Mouse (Mus musculus) ES-Bruce4 (cell line): ENCODE measurements around the gene Pifo.
A peak's percentile ranks its signal among the peaks of the same experiment; 100 is the strongest.

Source experiments
- CTCF ChIP-seq: IDR thresholded peaks from one replicate; pipeline ENCODE4 v1.8.1; 2011; ENCODE audit warnings: low read depth, low read length
- EP300 ChIP-seq: IDR thresholded peaks from 2 replicates; pipeline ENCODE4 v1.6.1; 2011; ENCODE audit warnings: low read depth, low read length; ENCODE audit not compliant: insufficient read depth
- POLR2A ChIP-seq: IDR thresholded peaks from one replicate; pipeline ENCODE4 v1.8.1; 2011; ENCODE audit warnings: low read length; ENCODE audit not compliant: insufficient read depth

DNA sequence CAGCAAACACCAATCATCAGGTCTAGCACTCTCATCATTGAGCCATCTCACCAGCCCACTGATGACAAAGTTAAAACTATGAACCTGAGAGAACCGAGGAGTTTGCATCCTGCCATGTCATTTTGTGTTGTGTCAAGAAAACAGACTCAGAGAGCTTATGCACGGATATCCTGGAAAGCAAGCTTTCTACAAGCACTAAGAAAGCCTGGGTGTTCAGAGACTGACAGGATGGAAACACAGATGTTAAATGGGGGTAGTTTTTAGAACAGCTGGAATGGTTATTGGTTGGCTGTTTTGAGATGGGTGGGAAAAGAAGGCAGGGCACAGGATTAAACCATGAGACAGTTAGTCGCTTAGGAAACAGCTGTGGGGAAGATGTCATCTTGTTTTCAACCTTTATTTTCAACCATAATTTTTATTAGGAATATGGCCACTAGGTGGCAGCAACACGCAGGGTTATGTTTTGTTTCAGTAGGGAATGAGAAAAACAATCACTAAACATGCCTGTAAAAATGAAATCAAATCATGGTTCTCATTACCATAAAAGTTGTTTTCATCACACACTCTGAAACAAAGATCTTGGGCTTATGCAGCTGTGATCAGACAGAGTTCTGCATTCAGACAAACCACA is 22.7 kb downstream of the Pifo start:
- TF ChIP-seq CTCF (peak; percentile 24), POLR2A (no peak), EP300 (no peak)
